Comparison of ENCODE assay signal across 15 mouse cellular contexts in genomic region chr19:36669720-36670451, GRCm38 (mm10).
A peak's percentile ranks its signal among the peaks of the same experiment; 100 is the strongest.
DNase-seq lines count a peak whose midpoint lies in the region; ATAC-seq and TF ChIP-seq lines count a peak whose summit lies in the region.
"Had no signal": no experiment of that assay in that cellular context is flagged by ENCODE, and none has a peak within 500 bp of the region (broad histone marks: within the 10 kb centered on the region; RNA-seq: fewer than 3 reads in every experiment).

No protein-coding gene starts in this region.

- DNase-seq in heart, adult 9 months (ENCODE audit: low spot score in 2 of 2) = no peak
- DNase-seq in midbrain, postnatal 0 days (ENCODE audit: low spot score) = no peak
- no peak for DNase-seq in midbrain, embryonic 11.5 days (ENCODE audit: low spot score, missing footprints)
- DNase-seq in thymus, postnatal 4 days = no peak
- DNase-seq: cerebellum, postnatal 36 days; kidney, adult 11 months; layer of hippocampus, adult 9-11 months; lung, embryonic 14.5 days; right cerebral cortex, postnatal 14 days; thymus, postnatal 14 days had no signal

- H3K36me3 ChIP-seq in heart, embryonic 13.5 days = no peaks in the 10 kb centered on the region
- no peaks in the 10 kb centered on the region for H3K36me3 ChIP-seq in midbrain, postnatal 0 days (ENCODE audit: insufficient read depth, low read length)
- H3K36me3 ChIP-seq in midbrain, embryonic 11.5 days (ENCODE audit: control insufficient read depth, insufficient read depth, low read length) = no peaks in the 10 kb centered on the region
- no peaks in the 10 kb centered on the region for H3K36me3 ChIP-seq in heart, embryonic 14.5 days (ENCODE audit: control insufficient read depth, insufficient read depth, low read length)
- H3K36me3 ChIP-seq: limb, embryonic 13.5 days; midbrain, embryonic 12.5 days had no signal

- H3K27me3 ChIP-seq in heart, embryonic 13.5 days (replicated peaks) = no peaks in the 10 kb centered on the region
- no peaks in the 10 kb centered on the region for H3K27me3 ChIP-seq in midbrain, postnatal 0 days (ENCODE audit: insufficient read depth, low read length)
- H3K27me3 ChIP-seq in midbrain, embryonic 11.5 days (ENCODE audit: control insufficient read depth, insufficient read depth, low read length) = no peaks in the 10 kb centered on the region
- no peaks in the 10 kb centered on the region for H3K27me3 ChIP-seq in heart, embryonic 14.5 days (ENCODE audit: control insufficient read depth, insufficient read depth, low read length)
- H3K27me3 ChIP-seq: limb, embryonic 13.5 days; midbrain, embryonic 12.5 days had no signal

- H3K4me2 ChIP-seq in heart, embryonic 13.5 days = no peak overlapping the region
- H3K4me2 ChIP-seq in midbrain, postnatal 0 days (ENCODE audit: low read depth, low read length, poor library complexity, severe bottlenecking) = no peak overlapping the region
- no peak overlapping the region for H3K4me2 ChIP-seq in midbrain, embryonic 11.5 days
- H3K4me2 ChIP-seq in heart, embryonic 14.5 days (ENCODE audit: low read length) = no peak overlapping the region
- H3K4me2 ChIP-seq: limb, embryonic 13.5 days; lung, embryonic 14.5 days; midbrain, embryonic 12.5 days had no signal

- peak overlapping the region; percentile 29 for H3K9ac ChIP-seq in heart, embryonic 13.5 days
- no peak overlapping the region for H3K9ac ChIP-seq in midbrain, postnatal 0 days (replicated peaks; ENCODE audit: low read length, poor library complexity, severe bottlenecking)
- H3K9ac ChIP-seq in midbrain, embryonic 11.5 days (ENCODE audit: low read length) = no peak overlapping the region
- peak overlapping the region; percentile 13; the same call in 1 of the 2 replicates for H3K9ac ChIP-seq in heart, embryonic 14.5 days (ENCODE audit: low read length)
- H3K9ac ChIP-seq: limb, embryonic 13.5 days; lung, embryonic 14.5 days; midbrain, embryonic 12.5 days had no signal

- ATAC-seq in heart, embryonic 13.5 days (ENCODE audit: extremely low read depth, insufficient number of reproducible peaks, low FRiP score, low TSS enrichment) = no peak
- peak; percentile 31; the same call in 1 of the 2 replicates for ATAC-seq in midbrain, postnatal 0 days (ENCODE audit: low FRiP score)
- ATAC-seq in midbrain, embryonic 11.5 days (ENCODE audit: low FRiP score) = no peak
- no peak for ATAC-seq in heart, embryonic 14.5 days (ENCODE audit: insufficient number of reproducible peaks, insufficient read depth, low FRiP score, low read depth)
- ATAC-seq in inflammation-experienced regulatory T-cells, adult 6 months = no peak

- no peaks in the 10 kb centered on the region for H3K9me3 ChIP-seq in heart, embryonic 13.5 days
- H3K9me3 ChIP-seq in midbrain, postnatal 0 days (ENCODE audit: low read length) = no peaks in the 10 kb centered on the region
- no peaks in the 10 kb centered on the region for H3K9me3 ChIP-seq in midbrain, embryonic 11.5 days (ENCODE audit: control insufficient read depth, low read length)
- no peaks in the 10 kb centered on the region for H3K9me3 ChIP-seq in heart, embryonic 14.5 days (ENCODE audit: control insufficient read depth, low read length)
- H3K9me3 ChIP-seq: limb, embryonic 13.5 days; midbrain, embryonic 12.5 days had no signal

- H3K4me1 ChIP-seq in heart, embryonic 13.5 days = peaks cover 71% of the 10 kb centered on the region
- H3K4me1 ChIP-seq in midbrain, postnatal 0 days (ENCODE audit: insufficient read depth, low read length) = no peaks in the 10 kb centered on the region
- H3K4me1 ChIP-seq in midbrain, embryonic 11.5 days (ENCODE audit: control insufficient read depth, insufficient read depth, low read length) = no peaks in the 10 kb centered on the region; the same call in 1 of the 2 replicates
- peaks cover 27 to 61% of the 10 kb centered on the region in 2 experiments for H3K4me1 ChIP-seq in heart, embryonic 14.5 days (ENCODE audit: control insufficient read depth in 2 of 2, insufficient read depth in 2 of 2, low read length in 2 of 2)

- WGBS in heart, embryonic 13.5 days = 44% methylated on average over 5 of the region's 5 CpGs
- 42% methylated on average over 5 of the region's 5 CpGs for WGBS in midbrain, postnatal 0 days
- 77% methylated on average over 5 of the region's 5 CpGs for WGBS in midbrain, embryonic 11.5 days
- 42% methylated on average over 5 of the region's 5 CpGs for WGBS in heart, embryonic 14.5 days

- no peak overlapping the region for H3K4me3 ChIP-seq in heart, embryonic 13.5 days
- no peak overlapping the region for H3K4me3 ChIP-seq in midbrain, postnatal 0 days (ENCODE audit: low read depth, low read length)
- no peak overlapping the region for H3K4me3 ChIP-seq in midbrain, embryonic 11.5 days (ENCODE audit: low read depth, low read length)
- H3K4me3 ChIP-seq in heart, embryonic 14.5 days (ENCODE audit: control insufficient read depth in 1 of 2, insufficient read depth in 1 of 2, low read depth in 1 of 2, low read length in 2 of 2) = no peak overlapping the region
- H3K4me3 ChIP-seq: limb, embryonic 13.5 days; midbrain, embryonic 12.5 days had no signal

- TF ChIP-seq CTCF in midbrain, postnatal 0 days (IDR thresholded peaks at IDR 0.05) = no peak

- peak overlapping the region; percentile 93 for H3K27ac ChIP-seq in heart, embryonic 13.5 days (replicated peaks)
- no peak overlapping the region; the same call in 1 of the 2 replicates for H3K27ac ChIP-seq in midbrain, postnatal 0 days (ENCODE audit: low read depth, low read length)
- H3K27ac ChIP-seq in midbrain, embryonic 11.5 days (ENCODE audit: low read depth, low read length) = no peak overlapping the region
- peak overlapping the region; percentile 72 to 88 for H3K27ac ChIP-seq in heart, embryonic 14.5 days (replicated peaks in 1 of 2; ENCODE audit: control insufficient read depth in 1 of 2, insufficient read depth in 1 of 2, low read depth in 2 of 2, low read length in 2 of 2)
- H3K27ac ChIP-seq: limb, embryonic 13.5 days; midbrain, embryonic 12.5 days had no signal

Comparison
In these comparisons a context has a peak if more than half of its experiments do, and no peak if none do; other contexts are left out.
1. H3K27ac ChIP-seq: peak in heart, embryonic 13.5 days (single experiment) and heart, embryonic 14.5 days (2 of 2); none in midbrain, postnatal 0 days (single experiment) and midbrain, embryonic 11.5 days (single experiment).
2. H3K9ac ChIP-seq: peak in heart, embryonic 13.5 days (single experiment) and heart, embryonic 14.5 days (single experiment); none in midbrain, postnatal 0 days (single experiment) and midbrain, embryonic 11.5 days (single experiment).